Mouse (Mus musculus) embryonic fibroblast, embryonic 13.5 days (primary cell): ENCODE measurements around the gene Csf2rb2.

ENCODE experiments used
- CTCF ChIP-seq: IDR thresholded peaks from 2 replicates; pipeline ENCODE4 v1.5.1; 2011; ENCODE audit warnings: mild to moderate bottlenecking, control low read depth, low read length, moderate library complexity, borderline replicate concordance; ENCODE audit not compliant: insufficient read depth
- POLR2A ChIP-seq: IDR thresholded peaks from 2 replicates; pipeline ENCODE4 v1.6.1; 2011; ENCODE audit warnings: low read depth, mild to moderate bottlenecking, control low read depth, low read length, moderate library complexity

DNA sequence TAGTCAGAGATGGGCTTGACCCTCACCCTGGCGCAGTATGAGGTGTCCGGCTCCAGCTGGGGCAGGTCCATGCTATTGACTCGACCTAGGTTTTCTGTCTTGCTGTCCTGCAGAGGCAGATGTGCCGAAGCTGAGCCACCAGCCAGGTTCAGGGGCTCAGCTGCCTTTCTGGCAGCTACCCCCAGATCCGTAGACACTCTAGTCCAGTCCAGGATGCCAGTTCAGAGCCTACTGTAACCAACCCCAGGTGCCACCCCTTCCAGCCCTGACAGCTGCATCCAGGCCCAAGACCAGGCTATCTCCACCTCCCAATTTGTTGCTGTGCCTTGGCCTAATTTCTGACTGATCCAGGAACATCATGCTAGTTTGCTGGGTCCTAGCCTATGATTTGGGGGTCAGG lies 17.6 kb downstream of the Csf2rb2 start:
- TF ChIP-seq CTCF (no peak), POLR2A (no peak)
